In genomic region chr14:48751751-48752578, GRCm38 (mm10) we compare ENCODE assay signal across 10 mouse cellular contexts.
A peak's percentile ranks its signal among the peaks of the same experiment; 100 is the strongest.
DNase-seq lines count a peak whose midpoint lies in the region; ATAC-seq and TF ChIP-seq lines count a peak whose summit lies in the region.
"Had no signal": no experiment of that assay in that cellular context is flagged by ENCODE, and none has a peak within 500 bp of the region (broad histone marks: within the 10 kb centered on the region; RNA-seq: fewer than 3 reads in every experiment).

No protein-coding gene starts in this region.

- WGBS in kidney, postnatal 0 days: 17% methylated on average over 18 of the region's 18 CpGs
- 6% methylated on average over 18 of the region's 18 CpGs for WGBS in forebrain, embryonic 15.5 days
- 27% methylated on average over 18 of the region's 18 CpGs for WGBS in limb, embryonic 15.5 days
- WGBS in stomach, embryonic 15.5 days: 17% methylated on average over 18 of the region's 18 CpGs

- no peak overlapping the region for H3K9ac ChIP-seq in kidney, postnatal 0 days (ENCODE audit: low read depth, low read length)
- H3K9ac ChIP-seq in forebrain, embryonic 15.5 days (replicated peaks): 0 out of 2 replicates have a peak overlapping the region, but pooled peaks have one; percentile 0
- H3K9ac ChIP-seq in limb, embryonic 15.5 days: no peak overlapping the region
- H3K9ac ChIP-seq in stomach, embryonic 15.5 days: no peak overlapping the region

- no peak for ATAC-seq in kidney, postnatal 0 days (replicated peaks; ENCODE audit: low FRiP score, low read depth)
- ATAC-seq in forebrain, embryonic 15.5 days (replicated peaks): no peak
- ATAC-seq in limb, embryonic 15.5 days (ENCODE audit: insufficient number of reproducible peaks, low FRiP score, low TSS enrichment, low read depth): no peak
- ATAC-seq in stomach, embryonic 15.5 days (ENCODE audit: insufficient read depth, low FRiP score, low read depth): no peak

- no peaks in the 10 kb centered on the region for H3K36me3 ChIP-seq in kidney, postnatal 0 days (ENCODE audit: insufficient read depth, low read length)
- no peaks in the 10 kb centered on the region for H3K36me3 ChIP-seq in forebrain, embryonic 15.5 days
- no peaks in the 10 kb centered on the region for H3K36me3 ChIP-seq in limb, embryonic 15.5 days
- H3K36me3 ChIP-seq in stomach, embryonic 15.5 days: no peaks in the 10 kb centered on the region

- H3K9me3 ChIP-seq in kidney, postnatal 0 days (replicated peaks; ENCODE audit: low read length): no peaks in the 10 kb centered on the region
- H3K9me3 ChIP-seq in forebrain, embryonic 15.5 days: no peaks in the 10 kb centered on the region
- no peaks in the 10 kb centered on the region for H3K9me3 ChIP-seq in limb, embryonic 15.5 days
- no peaks in the 10 kb centered on the region for H3K9me3 ChIP-seq in stomach, embryonic 15.5 days

- no peak overlapping the region for H3K27ac ChIP-seq in kidney, postnatal 0 days
- H3K27ac ChIP-seq in forebrain, embryonic 15.5 days (replicated peaks): no peak overlapping the region
- H3K27ac ChIP-seq in limb, embryonic 15.5 days: no peak overlapping the region
- H3K27ac ChIP-seq in stomach, embryonic 15.5 days: no peak overlapping the region

- no peak for TF ChIP-seq CTCF in kidney, postnatal 0 days (IDR thresholded peaks at IDR 0.05; ENCODE audit: low read depth)

- no peak overlapping the region for H3K4me3 ChIP-seq in kidney, postnatal 0 days (replicated peaks; ENCODE audit: low read depth, low read length)
- H3K4me3 ChIP-seq in forebrain, embryonic 15.5 days: peak overlapping the region; percentile 9
- peak overlapping the region; percentile 14 for H3K4me3 ChIP-seq in limb, embryonic 15.5 days
- H3K4me3 ChIP-seq in stomach, embryonic 15.5 days (replicated peaks): 0 out of 2 replicates have a peak overlapping the region, but pooled peaks have one; percentile 0
- H3K4me3 ChIP-seq: megakaryocyte, embryonic 14.5 days had no signal

- H3K27me3 ChIP-seq in kidney, postnatal 0 days (ENCODE audit: insufficient read depth, low read length): peaks cover 8% of the 10 kb centered on the region
- H3K27me3 ChIP-seq in forebrain, embryonic 15.5 days: peaks cover 45% of the 10 kb centered on the region
- H3K27me3 ChIP-seq in limb, embryonic 15.5 days: peaks cover 8% of the 10 kb centered on the region; the same call in 1 of the 2 replicates
- H3K27me3 ChIP-seq in stomach, embryonic 15.5 days (replicated peaks): peaks cover 15% of the 10 kb centered on the region
- H3K27me3 ChIP-seq: megakaryocyte, embryonic 14.5 days had no signal

- H3K4me2 ChIP-seq in kidney, postnatal 0 days (ENCODE audit: low read length): peak overlapping the region; percentile 14; the same call in 1 of the 2 replicates
- H3K4me2 ChIP-seq in forebrain, embryonic 15.5 days (replicated peaks): peak overlapping the region; percentile 19
- H3K4me2 ChIP-seq in limb, embryonic 15.5 days: peak overlapping the region; percentile 17; the same call in 1 of the 2 replicates
- peak overlapping the region; percentile 33; the same call in 1 of the 2 replicates for H3K4me2 ChIP-seq in stomach, embryonic 15.5 days

- H3K4me1 ChIP-seq in kidney, postnatal 0 days (replicated peaks; ENCODE audit: insufficient read depth, low read length): 0 out of 2 replicates have a peak, but pooled peaks cover 3% of the 10 kb centered on the region
- H3K4me1 ChIP-seq in forebrain, embryonic 15.5 days: peaks cover 33% of the 10 kb centered on the region
- peaks cover 11% of the 10 kb centered on the region for H3K4me1 ChIP-seq in limb, embryonic 15.5 days
- H3K4me1 ChIP-seq in stomach, embryonic 15.5 days: no peaks in the 10 kb centered on the region
- H3K4me1 ChIP-seq: megakaryocyte, embryonic 14.5 days had no signal

- no peak for DNase-seq in kidney, postnatal 0 days (ENCODE audit: low spot score)
- no peak for DNase-seq in kidney, postnatal 10 days
- no peak for DNase-seq in spleen, postnatal 14 days (ENCODE audit: low spot score in 2 of 2)
- no peak for DNase-seq in ovary, postnatal 36 days (ENCODE audit: low spot score)
- no peak for DNase-seq in layer of hippocampus, postnatal 10 days (ENCODE audit: low spot score in 2 of 2)
- DNase-seq: kidney, adult 2 months had no signal
